Mouse (Mus musculus) thymus, adult 18-20 months (tissue): Measurements from ENCODE around the gene Gas2l1.

Source experiments
- DNase-seq, 2 experiments: peaks; one replicate each; pipeline ENCODE4 v3.0.0; 2022; ENCODE audit warnings: mixed read lengths in 2 of 2

Gas2l1 gene

DNA sequence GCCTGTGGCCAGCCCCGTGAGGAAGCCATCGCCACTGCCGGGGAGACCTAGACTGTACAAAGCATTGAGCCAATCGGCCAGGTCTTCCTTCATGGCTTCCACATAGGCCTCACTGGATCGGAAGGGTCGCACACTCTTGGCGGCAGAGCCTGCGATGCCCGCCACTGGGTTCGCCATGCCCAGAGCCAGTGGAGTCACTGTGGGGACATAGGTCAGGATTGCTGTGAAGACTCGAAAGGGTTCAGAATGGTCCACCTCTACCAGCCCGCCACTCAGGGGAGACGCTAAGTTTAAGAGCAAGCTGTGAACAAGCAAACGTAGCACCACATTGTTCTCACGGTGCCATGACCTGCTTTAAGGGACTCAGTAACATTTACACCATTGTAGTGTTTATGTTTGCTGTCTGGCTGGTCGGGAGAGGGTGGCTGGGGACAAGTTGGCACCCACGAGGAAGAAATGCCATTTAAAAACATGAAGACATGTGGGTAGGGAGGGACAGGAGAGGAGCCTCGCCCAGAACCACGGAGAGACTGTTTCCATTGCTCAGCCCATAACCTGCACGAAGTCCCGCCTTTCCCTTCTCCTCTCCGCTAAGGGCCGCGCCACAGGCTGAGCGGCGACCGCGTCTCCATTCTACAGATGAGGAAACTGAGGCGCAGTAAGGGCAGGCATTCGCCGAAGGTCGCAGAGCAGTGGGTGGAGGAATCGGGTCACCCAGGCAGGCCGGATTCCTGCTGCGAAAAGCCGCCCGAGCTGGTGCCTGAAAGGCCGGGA is 658 bp downstream of the Gas2l1 start:
- DNase-seq = no peak

DNA sequence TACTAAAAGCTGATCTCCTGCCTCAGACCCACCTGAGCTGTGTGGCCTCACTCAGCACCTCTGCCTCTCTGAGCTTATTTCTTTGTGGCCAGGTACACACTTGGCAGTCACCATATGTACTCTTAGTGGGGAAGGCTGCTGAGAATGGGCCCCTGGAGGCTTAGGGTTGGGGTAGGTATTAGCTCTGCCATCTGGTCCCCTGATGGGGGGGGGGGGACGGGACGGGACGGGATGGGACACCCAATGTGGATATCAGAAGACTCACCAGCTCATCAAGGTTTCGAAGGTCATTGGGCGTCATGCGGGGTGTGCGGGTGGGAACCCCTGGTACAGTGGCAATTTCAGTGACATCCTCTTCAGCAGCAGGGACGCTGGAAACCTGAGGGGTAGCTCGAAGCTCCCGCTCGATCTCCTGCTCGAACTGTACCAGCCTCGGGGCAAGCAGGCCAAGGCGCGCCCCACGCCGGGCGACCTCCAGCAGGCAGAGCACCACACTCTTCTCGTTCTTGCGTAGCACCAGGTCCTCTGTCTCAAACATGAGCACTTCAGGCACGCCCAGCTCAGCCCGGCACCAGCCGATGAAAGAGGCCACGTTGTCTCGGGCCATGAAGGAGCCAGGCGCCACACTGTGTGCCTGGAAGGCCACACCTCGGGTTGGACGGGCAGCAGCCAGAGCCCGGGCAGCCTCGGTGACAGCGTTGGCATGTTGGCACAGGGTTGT is 1.4 kb downstream of the Gas2l1 start:
- DNase-seq = no peak

GRCm38 (mm10) chr11:5062860-5063505 is 2.1 kb downstream of the Gas2l1 start:
- DNase-seq = no peak

DNA sequence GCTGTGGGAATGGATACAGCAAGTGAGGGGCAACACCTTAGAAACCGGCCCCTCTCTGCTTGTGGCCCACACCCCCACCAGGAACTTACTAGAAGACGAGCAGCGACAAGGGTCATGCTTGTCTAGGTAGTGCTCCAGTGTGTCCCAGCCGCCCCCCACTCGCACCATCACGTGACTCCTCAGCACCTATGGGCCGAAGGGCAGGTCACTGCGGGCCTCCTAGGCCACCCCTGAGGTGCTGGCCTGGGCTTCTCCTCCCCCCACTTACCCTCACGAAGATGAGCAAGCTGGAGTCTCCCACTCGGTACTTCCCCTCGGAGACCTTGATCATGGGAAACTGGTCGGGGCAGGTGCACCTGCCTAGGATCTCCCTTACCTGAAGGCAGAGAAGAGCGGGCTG is 2.8 kb downstream of the Gas2l1 start:
- no peak for DNase-seq

- DNase-seq = peak; percentile 53 to 60
These were observed 3.6 kb downstream of the Gas2l1 start for GRCm38 (mm10) chr11:5061413-5062139.

GRCm38 (mm10) chr11:5060756-5061412 is 4.2 kb downstream of the Gas2l1 start:
- no peak for DNase-seq

GRCm38 (mm10) chr11:5059704-5060156 is 5.4 kb downstream of the Gas2l1 start:
- DNase-seq = no peak

GRCm38 (mm10) chr11:5059230-5059629 is 5.9 kb downstream of the Gas2l1 start:
- no peak for DNase-seq

GRCm38 (mm10) chr11:5058783-5059182 is 6.3 kb downstream of the Gas2l1 start:
- DNase-seq = no peak

DNA sequence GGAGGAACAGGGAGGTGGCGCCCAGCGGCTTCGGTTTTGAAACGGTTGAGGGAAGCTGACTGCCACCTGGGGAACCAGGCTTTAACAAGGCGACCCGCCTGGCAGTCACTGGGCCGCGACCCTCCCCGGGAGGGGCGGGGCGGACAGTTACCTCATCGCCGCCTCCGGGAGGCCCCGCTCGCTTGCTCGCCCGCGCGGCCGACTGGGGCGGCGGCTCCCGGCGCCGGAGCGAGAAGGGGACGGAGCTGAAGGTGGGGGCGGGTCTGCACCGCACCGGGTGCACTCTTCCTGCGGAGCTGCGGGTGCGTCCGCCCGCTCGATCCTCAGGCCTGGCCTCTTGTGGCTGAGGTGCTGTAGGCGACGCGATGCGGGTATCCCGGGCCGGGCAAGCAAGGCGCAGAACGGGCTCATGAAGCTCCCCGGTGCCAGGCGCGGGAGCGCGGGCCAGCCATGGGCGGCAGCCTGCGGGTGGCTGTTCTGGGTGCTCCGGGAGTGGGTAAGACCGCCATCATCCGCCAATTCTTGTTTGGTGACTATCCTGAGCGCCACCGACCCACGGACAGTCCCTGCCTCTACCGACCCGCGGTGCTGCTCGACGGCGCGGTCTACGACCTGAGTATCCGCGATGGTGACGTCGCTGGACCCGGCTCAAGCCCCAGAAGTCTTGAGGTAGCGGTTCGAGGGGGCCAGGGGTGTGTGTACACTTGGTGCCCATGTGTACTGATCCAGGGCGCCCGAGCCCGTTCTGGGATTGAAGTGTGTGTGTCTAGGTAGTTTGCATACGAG is 7.1 kb downstream of the Gas2l1 start, which contains the start of gene Rasl10a:
TSS of gene Rasl10a (plus strand) at position 273 of the 786 bp plus-strand sequence.
- peak; percentile 36 to 37 for DNase-seq

GRCm38 (mm10) chr11:5057541-5057855 is 7.6 kb downstream of the Gas2l1 start:
- no peak for DNase-seq

- DNase-seq = no peak
These were observed 8.1 kb downstream of the Gas2l1 start for GRCm38 (mm10) chr11:5057064-5057463.

- no peak for DNase-seq
These were observed 8.9 kb downstream of the Gas2l1 start for GRCm38 (mm10) chr11:5055945-5056938.

GRCm38 (mm10) chr11:5054874-5055273 is 10.3 kb downstream of the Gas2l1 start:
- DNase-seq = no peak

DNA sequence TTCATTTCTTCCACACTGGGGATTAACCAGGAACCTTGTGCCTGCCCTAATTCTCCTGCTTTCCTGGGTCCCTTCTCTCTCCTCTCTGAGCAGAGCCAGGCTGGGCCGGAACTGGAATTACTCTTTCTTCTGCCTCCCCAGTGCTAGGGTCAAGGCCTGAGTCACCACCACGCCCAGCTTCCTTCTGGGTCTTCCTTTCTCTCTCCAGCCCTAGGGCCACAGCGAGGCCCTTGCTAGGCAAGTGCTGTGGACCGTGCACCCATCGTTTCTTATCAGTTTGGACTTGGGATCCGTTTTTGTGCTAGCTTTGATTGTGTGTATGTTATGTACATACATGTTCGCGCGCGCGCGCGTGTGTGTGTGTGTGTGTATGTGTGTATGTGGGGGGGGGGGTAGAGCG is 11.0 kb downstream of the Gas2l1 start:
- DNase-seq = no peak

- DNase-seq = no peak
These were observed 12.8 kb downstream of the Gas2l1 start for GRCm38 (mm10) chr11:5052200-5052854.

DNA sequence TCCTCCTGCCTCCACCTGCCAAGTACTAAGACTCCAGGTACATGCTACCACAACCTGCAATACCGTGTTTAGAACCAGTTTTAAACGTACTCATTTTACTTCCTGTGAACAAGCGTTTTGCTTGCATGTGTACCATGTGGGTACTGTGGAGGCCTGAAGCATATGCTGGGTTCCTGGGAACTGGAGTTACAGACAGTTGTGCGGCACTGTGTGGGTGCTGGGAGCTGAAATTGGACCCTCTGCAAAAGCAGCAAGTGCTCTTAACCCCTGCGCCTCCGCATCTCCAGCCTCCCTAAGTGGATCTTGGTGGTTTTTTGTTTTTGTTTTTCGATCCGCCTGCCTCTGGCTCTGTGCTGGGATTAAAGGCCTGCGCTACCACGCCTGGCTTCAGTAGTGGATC is 13.5 kb downstream of the Gas2l1 start:
- DNase-seq = no peak

DNA sequence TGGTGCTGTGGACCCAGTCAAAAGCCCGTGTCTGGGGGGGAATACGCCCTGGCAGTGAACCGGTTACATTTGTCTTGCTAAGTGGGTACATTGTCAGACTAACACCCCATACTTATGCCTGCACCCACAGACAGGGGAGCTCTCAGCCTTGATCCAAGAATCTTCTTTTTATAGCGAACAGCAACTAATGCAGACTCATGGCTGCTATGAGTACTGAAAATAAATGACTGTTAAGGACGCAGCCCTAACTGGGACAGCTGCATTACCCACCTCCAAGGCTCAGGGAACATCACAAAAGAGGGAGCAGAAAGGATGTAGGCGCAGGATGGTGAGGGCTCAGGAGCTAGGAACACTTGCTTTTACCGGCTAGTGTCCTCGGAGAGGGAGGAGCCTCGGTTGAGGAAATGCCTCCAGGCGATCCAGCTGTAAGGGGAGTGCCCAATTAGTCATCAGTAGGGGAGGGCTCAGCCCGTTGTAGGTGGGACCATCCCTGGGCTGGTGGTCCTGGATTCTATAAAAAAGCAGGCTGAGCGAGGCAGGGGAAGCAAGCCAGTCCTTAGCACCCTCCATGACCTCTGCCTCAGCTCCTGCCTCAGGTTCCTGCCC is 18.7 kb downstream of the Gas2l1 start:
- no peak for DNase-seq

DNA sequence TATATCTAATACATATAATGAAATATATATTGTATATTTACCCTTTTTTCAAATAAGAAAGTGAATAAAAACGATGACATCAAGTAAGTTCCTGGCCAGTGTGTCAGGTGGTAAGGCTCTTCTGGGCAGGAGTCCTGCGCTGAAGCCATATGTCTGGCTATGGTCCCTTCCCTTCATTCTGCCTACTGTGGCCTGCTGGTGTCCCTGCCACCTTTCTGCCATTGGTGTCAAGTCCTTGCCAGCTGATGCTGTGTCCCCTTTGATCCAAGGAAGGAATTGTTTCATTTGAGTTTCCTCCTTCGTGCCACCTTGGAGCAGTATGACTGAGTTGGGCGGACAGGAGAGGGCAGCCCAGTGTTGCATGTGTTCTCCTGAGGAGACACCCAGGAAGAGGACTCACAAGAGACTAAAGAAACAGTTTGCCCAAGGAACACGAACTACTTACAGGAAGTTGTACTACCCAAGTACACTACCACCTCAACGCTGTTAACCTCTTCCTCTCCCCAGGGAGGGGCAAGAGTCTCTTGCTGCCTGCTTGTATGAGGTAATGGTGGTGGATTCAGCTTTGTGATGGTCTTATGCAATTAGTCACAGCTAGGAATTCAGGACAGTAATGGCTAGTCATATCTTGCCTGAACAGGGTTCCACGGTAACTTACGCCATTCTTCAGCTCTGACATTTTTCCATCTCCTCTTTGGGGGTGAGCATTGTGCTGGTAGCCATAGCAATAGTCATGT is 22.3 kb downstream of the Gas2l1 start:
- no peak for DNase-seq
